Mouse (Mus musculus) liver, embryonic 14.5 days (tissue): ENCODE measurements around the gene C2cd4c.

ENCODE experiments used
- CTCF ChIP-seq: IDR thresholded peaks from 2 replicates; pipeline ENCODE4 v1.5.1; 2016; ENCODE audit warnings: antibody characterized with exemption, low read depth, control low read depth
- EP300 ChIP-seq: IDR thresholded peaks from 2 replicates; pipeline ENCODE4 v1.6.1; 2016; ENCODE audit warnings: antibody characterized with exemption, low read depth

DNA sequence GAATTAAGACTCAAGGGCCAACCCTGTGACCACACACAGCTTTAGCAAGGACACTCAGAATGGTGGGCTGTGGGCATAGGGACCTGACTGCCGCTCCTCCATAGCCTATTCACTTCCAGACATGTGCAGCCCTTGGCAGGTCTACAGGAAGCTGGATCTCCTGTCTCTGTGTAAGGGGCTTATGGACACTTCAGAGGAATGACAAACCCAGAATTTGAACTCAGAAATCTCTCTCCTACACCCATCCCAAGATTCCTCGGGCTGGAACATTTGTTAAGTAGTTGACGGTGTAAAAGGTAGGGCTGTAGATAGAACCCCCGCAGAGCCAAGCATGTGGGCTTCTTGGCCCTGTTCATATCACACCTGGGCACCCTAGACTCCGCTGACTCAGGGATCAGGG is 2.6 kb upstream of the C2cd4c start:
- TF ChIP-seq CTCF (no peak), EP300 (no peak)
